Mouse (Mus musculus) MEL (cell line): Measurements from ENCODE around the gene Pold3. TPM values are rescaled to one million over a fixed set of nuclear protein-coding genes. Genes with fewer than 3 reads are reported as not detected.

Experiments used
- DNase-seq: peaks from one replicate; pipeline ENCODE4 v3.0.0; 2011; ENCODE audit warnings: low read depth, low spot score
- H3K27ac ChIP-seq: 2 replicates; pipeline ENCODE4 v1.5.1; 2012; ENCODE audit warnings: low read depth, mild to moderate bottlenecking, control low read depth, low read length, moderate library complexity; ENCODE audit not compliant: control insufficient read depth
- H3K27me3 ChIP-seq, 2 experiments: fragments of 150-350 bp in 1 of 2; sonication (generic) in 1 of 2; 2 replicates each; pipeline ENCODE4 v1.6.1; 2012; ENCODE audit warnings: low read length in 2 of 2, mild to moderate bottlenecking in 2 of 2, improper control_type of control experiment in 1 of 2, moderate library complexity in 1 of 2; ENCODE audit not compliant: insufficient read depth in 2 of 2, control insufficient read depth in 1 of 2
- H3K36me3 ChIP-seq, 2 experiments: 2 replicates each; pipeline ENCODE4 v1.6.1; 2012 to 2014; ENCODE audit warnings: low read length in 2 of 2, improper control_type of control experiment in 1 of 2, inconsistent platforms in 1 of 2, mild to moderate bottlenecking in 1 of 2; ENCODE audit not compliant: insufficient read depth in 2 of 2, control insufficient read depth in 1 of 2
- H3K4me1 ChIP-seq, 2 experiments: fragments of 150-350 bp in 1 of 2; sonication (generic) in 1 of 2; 2 replicates each; pipeline ENCODE4 v1.6.1; 2012; ENCODE audit warnings: low read length in 2 of 2, improper control_type of control experiment in 1 of 2, mild to moderate bottlenecking in 1 of 2; ENCODE audit not compliant: insufficient read depth in 2 of 2, control insufficient read depth in 1 of 2
- H3K4me3 ChIP-seq, 2 experiments: fragments of 150-350 bp in 1 of 2; sonication (generic) in 1 of 2; 2 replicates each; pipeline ENCODE4 v1.5.1; 2012; ENCODE audit warnings: low read depth in 2 of 2, low read length in 2 of 2, mild to moderate bottlenecking in 2 of 2, moderate library complexity in 2 of 2, control low read depth in 1 of 2, improper control_type of control experiment in 1 of 2; ENCODE audit not compliant: control insufficient read depth in 1 of 2, insufficient read depth in 1 of 2
- H3K79me2 ChIP-seq: 2 replicates; pipeline ENCODE4 v1.6.1; 2012; ENCODE audit warnings: mild to moderate bottlenecking, low read length, moderate library complexity; ENCODE audit not compliant: control insufficient read depth, poor library complexity, insufficient read depth
- H3K9ac ChIP-seq: 2 replicates; pipeline ENCODE4 v1.6.1; 2012; ENCODE audit warnings: low read depth, mild to moderate bottlenecking, control low read depth, low read length, moderate library complexity; ENCODE audit not compliant: control insufficient read depth, poor library complexity, severe bottlenecking
- H3K9me3 ChIP-seq: fragments of 150-350 bp; sonication (generic); replicated peaks from 2 replicates; pipeline ENCODE4 v1.6.1; 2012; ENCODE audit warnings: mild to moderate bottlenecking, low read length, improper control_type of control experiment, moderate library complexity; ENCODE audit not compliant: insufficient read depth
- CHD1 ChIP-seq: IDR thresholded peaks from 2 replicates; pipeline ENCODE4 v1.6.1; 2012; ENCODE audit warnings: low read depth, mild to moderate bottlenecking, inconsistent platforms, low read length, improper control_type of control experiment
- CHD2 ChIP-seq: IDR thresholded peaks from 2 replicates; pipeline ENCODE4 v1.6.1; 2011; ENCODE audit warnings: low read length, improper control_type of control experiment
- CTCF ChIP-seq, 3 experiments: IDR thresholded peaks in 2 of 3; conservative IDR thresholded peaks in 1 of 3; 2 replicates each; pipeline ENCODE4 v1.5.1; 2011 to 2012; ENCODE audit warnings: low read length in 3 of 3, low read depth in 2 of 3, mild to moderate bottlenecking in 2 of 3, improper control_type of control experiment in 1 of 3, inconsistent platforms in 1 of 3, mixed read lengths in 1 of 3, moderate library complexity in 1 of 3; ENCODE audit not compliant: control insufficient read depth in 1 of 3, insufficient read depth in 1 of 3, poor library complexity in 1 of 3, severe bottlenecking in 1 of 3
- E2F4 ChIP-seq: IDR thresholded peaks from 2 replicates; pipeline ENCODE4 v1.6.1; 2011; ENCODE audit warnings: low read depth, low read length, improper control_type of control experiment, borderline replicate concordance
- ELF1 ChIP-seq: IDR thresholded peaks from 2 replicates; pipeline ENCODE4 v1.6.1; 2014; ENCODE audit warnings: low read depth, mild to moderate bottlenecking, inconsistent platforms, low read length, improper control_type of control experiment, moderate library complexity
- ETS1 ChIP-seq: IDR thresholded peaks from 2 replicates; pipeline ENCODE4 v1.6.1; 2012; ENCODE audit warnings: low read depth, mild to moderate bottlenecking, inconsistent platforms, low read length, improper control_type of control experiment, moderate library complexity
- HCFC1 ChIP-seq: IDR thresholded peaks from 2 replicates; pipeline ENCODE4 v1.6.1; 2012; ENCODE audit warnings: low read depth, mild to moderate bottlenecking, inconsistent platforms, low read length, improper control_type of control experiment, moderate library complexity
- MAX ChIP-seq: IDR thresholded peaks from 2 replicates; pipeline ENCODE4 v1.6.1; 2011; ENCODE audit warnings: low read length, improper control_type of control experiment
- MAZ ChIP-seq: IDR thresholded peaks from 2 replicates; pipeline ENCODE4 v1.6.1; 2012; ENCODE audit warnings: low read depth, mild to moderate bottlenecking, inconsistent platforms, low read length, improper control_type of control experiment
- POLR2A ChIP-seq, 2 experiments: IDR thresholded peaks; 2 replicates each; pipeline ENCODE4 v1.6.1; 2011 to 2012; ENCODE audit warnings: low read length in 2 of 2, mild to moderate bottlenecking in 2 of 2, control low read depth in 1 of 2, improper control_type of control experiment in 1 of 2, low read depth in 1 of 2, moderate library complexity in 1 of 2; ENCODE audit not compliant: control insufficient read depth in 1 of 2, insufficient read depth in 1 of 2, poor library complexity in 1 of 2
- RAD21 ChIP-seq: IDR thresholded peaks from 2 replicates; pipeline ENCODE4 v1.6.1; 2011; ENCODE audit warnings: mild to moderate bottlenecking, low read depth, low read length, improper control_type of control experiment
- TCF12 ChIP-seq: IDR thresholded peaks from 2 replicates; pipeline ENCODE4 v1.6.1; 2014; ENCODE audit warnings: low read depth, mild to moderate bottlenecking, inconsistent platforms, low read length, improper control_type of control experiment, moderate library complexity
- ZKSCAN1 ChIP-seq: IDR thresholded peaks from 2 replicates; pipeline ENCODE4 v1.6.1; 2012; ENCODE audit warnings: low read depth, mild to moderate bottlenecking, inconsistent platforms, low read length, improper control_type of control experiment, moderate library complexity
- ZMIZ1 ChIP-seq: IDR thresholded peaks from 2 replicates; pipeline ENCODE4 v1.6.1; 2012; ENCODE audit warnings: low read depth, mild to moderate bottlenecking, inconsistent platforms, low read length, improper control_type of control experiment, moderate library complexity
- polyA plus RNA-seq, 2 experiments: library from polyadenylated mRNA; stranded (reverse) in 1 of 2; unstranded in 1 of 2; fragments of >175 nt in 1 of 2; fragments of >200 nt in 1 of 2; gene quantifications; 2 replicates each; pipeline versions ENCODE4 v1.2.1 to v1.2.4; 2012; ENCODE audit warnings: low replicate concordance in 2 of 2, low read depth in 1 of 2; ENCODE audit not compliant: insufficient read length in 2 of 2, insufficient read depth in 1 of 2, missing spikeins in 1 of 2
- total RNA-seq: library from RNA; depleted of rRNA; stranded (reverse); fragments of 300-350 nt; gene quantifications from 2 replicates; pipeline ENCODE4 v1.2.3, GENCODE M21; 2012; rRNA removed

Pold3 gene
- total and polyA plus RNA-seq, 3 experiments = 67.6 to 98.1 TPM; not detected in 1

DNA sequence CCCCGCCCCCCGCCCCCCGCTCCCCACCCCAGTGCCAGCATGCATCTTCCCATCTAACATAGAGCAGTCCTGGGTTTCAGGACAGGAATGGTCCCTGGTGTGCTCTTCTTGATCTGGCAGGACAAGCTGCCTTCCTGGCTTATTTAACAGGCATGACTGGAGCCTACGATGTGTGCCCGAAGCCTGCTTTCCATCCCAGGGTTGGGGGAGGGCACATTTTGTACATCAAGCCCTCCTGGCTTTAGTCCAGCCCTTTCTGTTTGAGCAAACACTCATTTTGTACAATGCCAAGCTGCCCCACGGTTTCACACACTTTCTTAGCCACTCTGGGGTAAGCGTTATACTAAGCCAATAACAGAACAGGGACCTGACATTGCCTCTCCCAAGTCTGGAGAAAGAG lies 85.3 kb downstream of the Pold3 start:
- no peak overlapping the region for H3K27ac ChIP-seq
- no peaks in the 10 kb centered on the region for H3K9me3 ChIP-seq
- H3K4me3 ChIP-seq = no peak overlapping the region
- H3K9ac ChIP-seq = no peak overlapping the region
- no peaks in the 10 kb centered on the region for H3K4me1 ChIP-seq
- no peak for DNase-seq
- TF ChIP-seq HCFC1 (no peak), E2F4 (no peak)
- H3K27me3 ChIP-seq = peaks cover 0 to 2% of the 10 kb centered on the region in 2 experiments; a peak in 2 of 4 replicates
- H3K36me3 ChIP-seq = no peaks in the 10 kb centered on the region
- no peaks in the 10 kb centered on the region for H3K79me2 ChIP-seq

DNA sequence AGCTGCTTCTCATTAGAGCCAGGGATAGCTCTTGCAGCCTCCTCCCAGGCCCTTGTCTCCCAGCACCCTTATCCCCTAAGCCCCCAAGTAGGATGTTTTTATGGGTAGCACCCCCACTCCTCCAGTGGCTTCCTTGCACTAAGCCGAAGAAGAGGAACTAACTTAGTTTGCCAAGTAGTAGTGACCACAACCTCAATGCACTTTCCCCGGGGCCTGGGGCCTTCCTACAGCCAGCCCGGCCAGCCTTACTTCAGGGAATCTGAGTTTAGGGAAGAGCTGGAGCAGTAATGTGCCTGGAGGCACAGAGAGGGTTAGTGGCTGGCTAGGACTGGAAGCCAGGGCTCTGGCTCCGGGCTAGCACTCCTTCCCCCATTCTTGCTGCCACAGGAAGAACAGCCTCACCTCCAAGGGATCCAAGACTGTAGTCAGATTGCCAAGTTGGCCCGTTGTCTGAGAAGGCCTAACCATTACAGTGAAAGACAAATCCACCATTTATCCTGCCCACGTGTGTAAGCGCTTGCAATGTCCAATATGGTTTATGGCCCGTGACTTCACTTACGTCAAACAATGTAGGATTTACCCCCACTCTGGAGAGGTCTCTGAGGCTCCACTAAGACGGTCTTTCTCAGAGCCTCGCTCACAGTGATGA lies 86.4 kb downstream of the Pold3 start:
- peaks cover 0 to 2% of the 10 kb centered on the region in 2 experiments; a peak in 2 of 4 replicates for H3K27me3 ChIP-seq
- peak; percentile 9 for DNase-seq
- no peak overlapping the region for H3K9ac ChIP-seq
- H3K4me3 ChIP-seq = no peak overlapping the region
- H3K36me3 ChIP-seq = no peaks in the 10 kb centered on the region
- no peak overlapping the region for H3K27ac ChIP-seq
- H3K9me3 ChIP-seq = no peaks in the 10 kb centered on the region
- TF ChIP-seq POLR2A (IDR thresholded peaks at IDR 0.05; ENCODE audit: control insufficient read depth in 1 of 2, insufficient read depth in 1 of 2, low read depth in 1 of 2, low read length in 2 of 2, poor library complexity in 1 of 2) (no peak), CHD1 (no peak), MAX (no peak), ZKSCAN1 (no peak), CTCF (IDR thresholded peaks at IDR 0.05 in 2 of 3, conservative IDR thresholded peaks at IDR 0.05 in 1 of 3; ENCODE audit: control insufficient read depth in 1 of 3, insufficient read depth in 1 of 3, low read depth in 2 of 3, low read length in 3 of 3, poor library complexity in 1 of 3, severe bottlenecking in 1 of 3) (no peak), CHD2 (no peak), MAZ (no peak), RAD21 (no peak), ETS1 (no peak), TCF12 (no peak)
- no peaks in the 10 kb centered on the region for H3K79me2 ChIP-seq
- no peaks in the 10 kb centered on the region for H3K4me1 ChIP-seq

- H3K36me3 ChIP-seq = no peaks in the 10 kb centered on the region
- H3K9ac ChIP-seq = no peak overlapping the region
- DNase-seq = no peak
- no peaks in the 10 kb centered on the region for H3K4me1 ChIP-seq
- no peak overlapping the region for H3K27ac ChIP-seq
- no peaks in the 10 kb centered on the region for H3K9me3 ChIP-seq
- no peaks in the 10 kb centered on the region for H3K79me2 ChIP-seq
- peaks cover 0 to 2% of the 10 kb centered on the region in 2 experiments; a peak in 2 of 4 replicates for H3K27me3 ChIP-seq
- no peak for TF ChIP-seq ZMIZ1
- no peak for TF ChIP-seq ELF1
- TF ChIP-seq, all 39 proteins: peak for 0
- no peak overlapping the region for H3K4me3 ChIP-seq
Observed at GRCm38 (mm10) chr7:100033672-100034071, 87.7 kb downstream of the Pold3 start.

Other genes starting within 250 kb of the Pold3 start
- 5.9 and 6.2 TPM in 2 replicates for gene Rnf169, start 141.1 kb downstream of the Pold3 start, total RNA-seq
- 1 to 10 TPM in 1 of 2 experiments, not detected in 1; 7.2 TPM for gene Rnf169, start 141.1 kb downstream of the Pold3 start, polyA plus RNA-seq
- not detected in 2 replicates for gene Chrdl2, start 115.4 kb downstream of the Pold3 start, total RNA-seq
- gene Chrdl2, start 115.4 kb downstream of the Pold3 start, polyA plus RNA-seq = under 1 TPM in 1 of 2 experiments, not detected in 1; 0.08 TPM
- gene Lipt2, start 37.7 kb upstream of the Pold3 start, total RNA-seq = 6.3 and 8.1 TPM in 2 replicates
- gene Lipt2, start 37.7 kb upstream of the Pold3 start, polyA plus RNA-seq = 10 to 100 TPM in 1 of 2 experiments, not detected in 1; 10.3 TPM
- 3.8 and 6.7 TPM in 2 replicates for gene Kcne3, start 54.9 kb upstream of the Pold3 start, total RNA-seq
- 1 to 10 TPM in 1 of 2 experiments, not detected in 1; 4.9 TPM for gene Kcne3, start 54.9 kb upstream of the Pold3 start, polyA plus RNA-seq
- 4.4 and 5.7 TPM in 2 replicates for gene Pgm2l1, start 105.8 kb upstream of the Pold3 start, total RNA-seq
- gene Pgm2l1, start 105.8 kb upstream of the Pold3 start, polyA plus RNA-seq = 10 to 100 TPM in 1 of 2 experiments, not detected in 1; 10.5 TPM
- gene P4ha3, start 164.0 kb upstream of the Pold3 start, total RNA-seq = 0.35 and 0.39 TPM in 2 replicates
- not detected for gene P4ha3, start 164.0 kb upstream of the Pold3 start, polyA plus RNA-seq